Mouse (Mus musculus): ENCODE results near the gene Mpi. TPM values are rescaled to one million over a fixed set of nuclear protein-coding genes. Genes with fewer than 3 reads are reported as not detected.
A peak's percentile ranks its signal among the peaks of the same experiment; 100 is the strongest.

Gene Mpi
- total and polyA plus RNA-seq, 3 experiments = 119 to 146 (median 132) TPM

DNA sequence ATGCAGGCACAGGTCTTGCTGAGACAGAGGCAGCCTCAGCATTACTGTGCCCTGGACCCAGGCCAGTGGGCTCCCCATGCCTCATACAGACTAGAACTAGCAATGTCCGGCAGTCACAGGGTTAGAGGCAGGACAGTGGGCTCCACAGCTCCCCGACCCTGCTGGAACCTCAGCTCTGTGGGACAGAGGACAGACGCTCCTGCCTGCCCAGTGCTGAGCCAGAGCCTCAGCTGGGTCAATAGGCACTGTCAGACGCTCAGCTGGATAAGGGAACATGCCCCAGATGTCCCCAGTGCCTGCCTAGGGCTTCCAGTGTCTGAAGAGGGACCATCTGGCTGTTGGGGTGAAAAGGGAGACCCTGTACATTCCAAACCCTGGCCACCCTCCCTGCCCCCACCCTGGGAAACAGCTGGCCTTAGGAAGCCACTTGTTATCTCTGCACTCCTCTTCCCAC lies 45.4 kb upstream of the Mpi start:
- Histone ChIP-seq H3K4me1 (ENCODE audit: control insufficient read depth, insufficient read depth, low read length) (0 out of 2 replicates have a peak, but pooled peaks cover 2% of the 10 kb centered on the region), H3K9ac (ENCODE audit: low read depth, low read length) (no peak overlapping the region), H3K79me2 (replicated peaks; ENCODE audit: control insufficient read depth, insufficient read depth, low read length) (no peaks in the 10 kb centered on the region), H3K36me3 (ENCODE audit: control insufficient read depth, insufficient read depth, low read length) (no peaks in the 10 kb centered on the region), H3K4me3 (no peak overlapping the region), H3K27ac (peak overlapping the region; percentile 23), H3K27me3 (ENCODE audit: control insufficient read depth, insufficient read depth, low read length) (no peaks in the 10 kb centered on the region)
- intact Hi-C loops (cut with DNase I) = no loop called here
- WGBS = 21% methylated on average over 4 of the region's 4 CpGs
- no peak for DNase-seq
- no peak for TF ChIP-seq EP300 (IDR thresholded peaks at IDR 0.05; ENCODE audit: insufficient read depth, low read depth, low read length)
- no peak for TF ChIP-seq CTCF (IDR thresholded peaks at IDR 0.05)
- TF ChIP-seq POLR2A (IDR thresholded peaks at IDR 0.05; ENCODE audit: insufficient read depth, low read depth, low read length) = no peak

DNA sequence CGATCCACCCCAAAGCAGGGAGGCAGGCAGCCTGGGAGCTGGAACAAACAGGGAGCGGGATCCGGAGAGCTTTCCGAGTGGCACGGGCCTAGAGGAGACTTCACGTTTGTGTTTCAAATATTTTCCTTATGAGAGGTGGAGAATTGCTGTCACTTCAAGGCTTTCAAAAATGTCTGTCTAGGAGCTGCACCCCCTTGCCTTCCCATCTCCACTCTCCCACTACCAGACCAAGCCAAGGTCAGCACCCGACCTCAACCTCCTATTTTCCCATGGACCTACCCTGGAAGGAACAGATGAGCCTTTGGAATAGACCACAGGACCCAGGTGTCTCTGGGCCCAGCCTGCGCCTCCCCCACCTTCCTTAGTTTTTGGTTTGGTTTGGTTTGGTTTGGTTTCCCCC lies 44.7 kb upstream of the Mpi start:
- H3K79me2 ChIP-seq (replicated peaks; ENCODE audit: control insufficient read depth, insufficient read depth, low read length) = no peaks in the 10 kb centered on the region
- intact Hi-C loops (cut with DNase I) = no loop called here
- 80% methylated on average over 8 of the region's 8 CpGs for WGBS
- DNase-seq = no peak
- no peaks in the 10 kb centered on the region for H3K36me3 ChIP-seq (ENCODE audit: control insufficient read depth, insufficient read depth, low read length)
- no peak for TF ChIP-seq CTCF (IDR thresholded peaks at IDR 0.05)
- TF ChIP-seq EP300 (IDR thresholded peaks at IDR 0.05; ENCODE audit: insufficient read depth, low read depth, low read length) = no peak
- TF ChIP-seq POLR2A (IDR thresholded peaks at IDR 0.05; ENCODE audit: insufficient read depth, low read depth, low read length) = no peak
- H3K4me1 ChIP-seq (ENCODE audit: control insufficient read depth, insufficient read depth, low read length) = 0 out of 2 replicates have a peak, but pooled peaks cover 2% of the 10 kb centered on the region
- H3K27ac ChIP-seq = no peak overlapping the region
- no peak overlapping the region for H3K9ac ChIP-seq (ENCODE audit: low read depth, low read length)
- H3K27me3 ChIP-seq (ENCODE audit: control insufficient read depth, insufficient read depth, low read length) = no peaks in the 10 kb centered on the region
- no peak overlapping the region for H3K4me3 ChIP-seq

DNA sequence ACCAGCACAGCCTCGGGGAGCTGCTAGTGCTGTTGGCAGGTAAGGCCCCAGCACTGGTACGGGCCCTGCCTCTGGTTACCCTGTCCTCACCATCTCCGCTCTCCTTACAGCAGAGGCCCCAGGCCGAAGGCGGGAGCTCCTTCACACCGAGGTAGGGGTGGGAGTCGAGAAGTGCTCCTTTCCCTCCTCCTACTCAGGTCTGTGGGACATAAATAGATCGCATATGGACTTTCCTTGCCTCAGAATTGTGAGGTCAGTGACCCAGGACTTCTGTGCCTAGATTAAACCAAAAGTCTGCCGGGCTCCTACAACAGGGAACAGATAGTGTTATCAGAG lies 41.6 kb upstream of the Mpi start:
- DNase-seq = no peak
- H3K79me2 ChIP-seq (replicated peaks; ENCODE audit: control insufficient read depth, insufficient read depth, low read length) = no peaks in the 10 kb centered on the region
- no peaks in the 10 kb centered on the region for H3K36me3 ChIP-seq (ENCODE audit: control insufficient read depth, insufficient read depth, low read length)
- H3K27me3 ChIP-seq (ENCODE audit: control insufficient read depth, insufficient read depth, low read length) = no peaks in the 10 kb centered on the region
- H3K9ac ChIP-seq (ENCODE audit: low read depth, low read length) = no peak overlapping the region
- intact Hi-C loops (cut with DNase I) = no loop called here
- 66% methylated on average over 9 of the region's 9 CpGs for WGBS
- no peak overlapping the region for H3K4me3 ChIP-seq
- 0 out of 2 replicates have a peak, but pooled peaks cover 2% of the 10 kb centered on the region for H3K4me1 ChIP-seq (ENCODE audit: control insufficient read depth, insufficient read depth, low read length)
- TF ChIP-seq EP300 (IDR thresholded peaks at IDR 0.05; ENCODE audit: insufficient read depth, low read depth, low read length) = no peak
- no peak for TF ChIP-seq POLR2A (IDR thresholded peaks at IDR 0.05; ENCODE audit: insufficient read depth, low read depth, low read length)
- TF ChIP-seq CTCF (IDR thresholded peaks at IDR 0.05) = no peak
- H3K27ac ChIP-seq = no peak overlapping the region

DNA sequence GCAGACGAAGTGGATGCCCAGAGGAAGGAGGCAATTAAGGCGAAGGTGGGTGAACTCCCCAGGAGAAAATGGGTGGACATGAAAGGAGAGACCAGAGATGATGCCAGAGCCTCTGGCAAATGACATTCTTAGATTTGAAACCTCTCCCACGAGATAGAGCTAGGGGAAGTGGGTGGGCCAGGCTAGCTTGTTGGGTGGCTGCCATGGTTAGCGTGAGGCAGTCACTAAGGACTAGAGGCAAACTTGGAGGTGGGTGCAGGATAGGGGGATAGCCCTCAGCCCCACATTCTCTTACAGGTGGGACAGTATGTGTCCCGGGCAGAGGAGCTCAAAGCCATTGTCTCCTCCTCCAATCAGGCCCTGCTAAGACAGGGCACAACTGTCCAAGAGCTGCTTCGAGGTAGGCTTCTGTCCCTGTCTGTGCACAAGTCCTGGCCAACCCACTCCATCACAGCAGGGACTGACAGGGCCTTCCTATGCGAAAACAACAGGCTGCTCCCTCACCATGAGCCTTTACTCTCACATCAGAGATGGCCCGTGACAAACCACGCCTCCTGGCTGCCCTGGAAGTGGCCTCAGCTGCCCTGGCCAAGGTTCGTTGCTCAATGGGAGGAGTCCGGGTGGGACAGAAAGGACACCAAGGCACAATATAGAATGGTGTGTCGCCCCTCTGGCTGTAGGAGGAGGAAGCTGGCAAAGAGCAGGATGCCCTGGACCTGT lies 41.1 kb upstream of the Mpi start:
- Histone ChIP-seq H3K4me1 (ENCODE audit: control insufficient read depth, insufficient read depth, low read length) (peaks cover 5% of the 10 kb centered on the region; the same call in 1 of the 2 replicates), H3K36me3 (ENCODE audit: control insufficient read depth, insufficient read depth, low read length) (no peaks in the 10 kb centered on the region), H3K4me3 (no peak overlapping the region), H3K27ac (no peak overlapping the region), H3K9ac (ENCODE audit: low read depth, low read length) (no peak overlapping the region), H3K27me3 (ENCODE audit: control insufficient read depth, insufficient read depth, low read length) (no peaks in the 10 kb centered on the region), H3K79me2 (replicated peaks; ENCODE audit: control insufficient read depth, insufficient read depth, low read length) (no peaks in the 10 kb centered on the region)
- TF ChIP-seq EP300 (IDR thresholded peaks at IDR 0.05; ENCODE audit: insufficient read depth, low read depth, low read length) = no peak
- TF ChIP-seq CTCF (IDR thresholded peaks at IDR 0.05) = no peak
- no peak for TF ChIP-seq POLR2A (IDR thresholded peaks at IDR 0.05; ENCODE audit: insufficient read depth, low read depth, low read length)
- no peak for DNase-seq
- 57% methylated on average over 12 of the region's 12 CpGs for WGBS
- intact Hi-C loops (cut with DNase I) = no loop called here

DNA sequence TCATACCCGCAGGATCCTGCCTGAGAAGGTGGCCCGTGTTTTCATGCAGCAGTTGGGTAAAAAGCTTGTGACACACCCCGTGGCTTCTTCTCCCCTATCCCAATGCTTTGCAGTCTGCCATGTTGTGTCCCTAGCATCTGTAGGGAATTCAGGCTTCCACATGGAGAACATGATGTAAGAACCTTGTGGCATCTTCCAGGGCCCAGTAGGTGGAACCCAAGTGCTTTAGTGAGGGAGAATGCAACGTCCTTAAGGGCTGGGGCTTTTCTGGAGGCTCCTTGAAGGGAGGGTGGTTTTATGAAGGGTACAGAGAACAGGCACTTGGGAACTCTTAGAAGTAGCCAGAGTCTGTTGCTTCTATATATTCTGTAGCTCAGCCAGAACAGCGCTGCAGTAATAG lies 38.2 kb upstream of the Mpi start:
- Histone ChIP-seq H3K9ac (ENCODE audit: low read depth, low read length) (no peak overlapping the region), H3K79me2 (replicated peaks; ENCODE audit: control insufficient read depth, insufficient read depth, low read length) (no peaks in the 10 kb centered on the region), H3K27me3 (ENCODE audit: control insufficient read depth, insufficient read depth, low read length) (no peaks in the 10 kb centered on the region), H3K4me1 (ENCODE audit: control insufficient read depth, insufficient read depth, low read length) (peaks cover 3% of the 10 kb centered on the region; the same call in 1 of the 2 replicates), H3K36me3 (ENCODE audit: control insufficient read depth, insufficient read depth, low read length) (no peaks in the 10 kb centered on the region), H3K27ac (no peak overlapping the region), H3K4me3 (no peak overlapping the region)
- intact Hi-C loops (cut with DNase I) = loop anchor here (2.0 kb wide), 1 partner anchor 64 kb away; no protein-coding TSS in a partner anchor
- WGBS = 59% methylated on average over 5 of the region's 5 CpGs
- DNase-seq = no peak
- TF ChIP-seq EP300 (IDR thresholded peaks at IDR 0.05; ENCODE audit: insufficient read depth, low read depth, low read length) (no peak), CTCF (IDR thresholded peaks at IDR 0.05) (peak; percentile 22; the same call in 1 of the 2 replicates), POLR2A (IDR thresholded peaks at IDR 0.05; ENCODE audit: insufficient read depth, low read depth, low read length) (no peak)
